Mouse (Mus musculus): ENCODE results near the gene Iqgap1. TPM values are rescaled to one million over a fixed set of nuclear protein-coding genes. Genes with fewer than 3 reads are reported as not detected.
"Not testable (repeated sequence)": the region's sequence is repeated elsewhere in the genome, so short reads cannot be mapped to it uniquely, and the experiment has no call there.

The Iqgap1 gene
- total RNA-seq, 2 experiments from 2014 or later = 40.5 to 43.2 TPM

DNA sequence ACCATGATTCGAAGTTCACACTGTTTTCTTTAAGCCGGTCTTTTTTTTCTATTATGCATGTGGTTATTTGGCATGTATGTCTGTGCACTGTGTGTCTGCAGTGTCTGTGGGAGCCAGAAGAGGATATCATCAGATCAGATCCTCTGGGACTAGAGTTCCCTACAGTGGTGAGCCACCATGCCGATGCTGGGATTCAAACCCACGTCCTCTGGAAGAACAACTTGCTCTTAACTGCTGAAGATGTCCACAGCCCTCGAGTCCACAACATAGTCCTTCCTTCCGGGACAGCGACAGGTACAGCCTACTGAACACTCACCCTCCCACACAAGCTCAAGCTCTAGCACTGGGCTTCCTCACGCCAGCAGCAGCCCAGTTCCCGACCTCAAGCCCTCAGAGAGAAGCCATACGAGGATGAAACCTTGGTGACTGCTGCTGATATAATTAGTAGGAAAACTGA is 50.3 kb downstream of the Iqgap1 start:
- no peak for DNase-seq
- intact Hi-C loops (cut with DNase I) = no loop called here

DNA sequence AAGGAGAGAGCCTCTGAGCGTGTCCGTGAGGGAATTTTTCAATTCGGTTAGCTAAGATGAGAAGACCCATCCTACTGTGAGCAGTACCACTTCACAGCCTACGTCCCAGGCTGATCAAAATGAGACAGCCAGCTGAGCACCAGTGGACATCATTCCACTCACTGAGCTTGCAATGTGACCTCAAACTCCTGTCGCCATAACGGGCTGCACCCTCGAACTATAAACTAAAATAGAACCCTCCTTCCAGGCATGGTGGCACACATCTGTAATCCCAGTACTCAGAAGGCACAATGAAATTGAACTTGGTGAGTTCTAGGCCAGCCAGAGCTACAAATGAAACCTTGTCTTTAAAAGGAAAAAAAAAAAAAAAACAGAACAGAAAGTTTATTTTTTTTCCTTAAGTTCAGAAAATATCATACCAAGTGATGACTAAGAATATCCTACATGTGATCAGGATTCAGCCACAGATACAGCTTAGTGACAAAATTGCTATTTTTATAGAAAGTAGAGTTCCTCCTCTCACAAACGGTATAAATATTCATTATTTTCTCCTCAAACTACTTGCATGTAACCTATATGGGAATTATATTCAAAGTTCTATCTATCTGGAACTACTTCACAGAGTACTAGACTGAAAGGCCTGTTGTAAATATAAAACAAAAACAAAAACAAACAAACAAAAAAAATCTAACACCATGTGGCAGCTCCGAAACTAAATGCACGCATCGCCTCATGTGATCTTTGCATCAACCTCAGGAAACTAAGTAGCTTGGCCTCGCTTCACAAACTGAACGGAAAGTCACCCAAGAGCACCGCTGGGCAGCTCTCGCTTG is 50.9 kb downstream of the Iqgap1 start:
- no peak for DNase-seq
- intact Hi-C loops (cut with DNase I) = no loop called here

DNA sequence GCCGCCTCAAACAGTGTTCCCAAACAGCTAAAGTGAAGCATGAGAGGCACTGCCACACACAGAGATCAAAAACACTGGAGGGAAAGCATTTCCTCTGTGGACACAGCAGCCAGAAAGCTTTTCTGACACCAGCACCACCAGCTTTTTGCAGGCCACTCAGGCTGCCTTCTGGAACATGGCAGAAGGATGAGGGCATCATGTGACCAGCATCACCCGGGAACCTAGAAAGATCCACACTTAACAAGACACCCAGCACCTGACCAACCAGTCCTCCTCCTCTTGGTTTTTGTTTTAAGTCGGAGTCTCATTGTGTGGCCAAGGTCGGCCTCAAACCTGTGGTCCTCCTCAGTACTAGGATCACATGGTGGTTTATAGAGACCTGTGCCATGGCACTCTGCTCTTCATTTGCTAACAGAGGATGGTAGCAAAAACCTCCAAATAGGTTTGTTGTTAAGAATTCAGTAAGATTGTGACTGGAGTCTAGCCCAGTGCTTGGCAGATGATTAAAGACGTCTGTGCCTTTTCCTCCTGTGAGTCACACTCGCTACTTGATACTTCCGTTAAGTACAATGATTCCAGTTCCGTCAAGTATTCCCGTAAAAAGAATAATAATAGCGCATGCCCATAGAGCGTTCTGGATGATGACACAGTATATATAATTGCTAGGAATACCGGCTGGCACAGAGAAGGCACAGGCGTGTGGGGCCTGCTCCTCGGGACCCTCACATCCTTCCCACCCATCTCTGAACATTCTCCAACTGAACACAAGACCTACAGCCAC is 51.8 kb downstream of the Iqgap1 start:
- intact Hi-C loops (cut with DNase I) = no loop called here
- peak in 1 of 2 experiments; percentile 49 for DNase-seq

DNA sequence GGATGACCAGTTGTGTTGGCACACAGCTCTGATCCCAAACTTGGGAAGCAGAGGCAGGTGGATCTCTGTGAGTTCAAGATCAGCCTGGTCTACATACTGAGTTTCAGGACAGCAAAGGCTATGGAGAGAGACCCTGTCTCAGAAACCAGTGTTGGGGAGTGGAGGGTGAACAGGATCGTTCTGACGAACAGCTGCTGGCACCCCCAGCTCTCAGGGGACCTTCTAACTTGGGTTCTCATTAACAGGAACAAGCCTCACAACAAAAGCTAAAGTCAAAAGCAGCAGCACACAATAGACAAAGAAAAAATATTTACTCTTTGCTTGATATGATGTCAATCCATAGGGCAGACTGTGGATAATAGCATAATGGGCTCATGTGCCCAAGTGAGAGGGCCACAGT is 55.3 kb downstream of the Iqgap1 start:
- intact Hi-C loops (cut with DNase I) = no loop called here
- no peak for DNase-seq

DNA sequence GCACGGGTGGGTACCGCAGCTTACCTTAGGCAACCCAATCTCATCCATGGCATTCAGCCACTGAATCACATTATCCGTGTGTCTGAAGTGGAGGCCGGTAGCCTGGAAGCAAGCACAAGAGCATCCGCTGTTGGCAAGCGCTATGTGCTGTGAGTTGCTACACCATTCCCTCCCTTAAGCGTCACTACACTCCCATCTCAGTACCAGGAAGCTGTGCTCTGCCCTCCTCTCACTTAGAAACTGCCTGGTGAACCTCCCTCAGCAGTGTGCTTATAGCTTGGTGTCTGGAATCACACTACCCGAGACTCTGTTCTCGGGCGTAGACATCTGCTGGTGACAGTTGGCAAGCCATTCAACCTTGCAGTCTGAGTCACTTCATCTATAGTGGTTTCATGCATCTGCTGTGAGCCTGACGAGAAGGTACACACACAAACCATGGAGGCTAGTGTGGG is 58.9 kb downstream of the Iqgap1 start:
- intact Hi-C loops (cut with DNase I) = no loop called here
- DNase-seq = no peak

DNA sequence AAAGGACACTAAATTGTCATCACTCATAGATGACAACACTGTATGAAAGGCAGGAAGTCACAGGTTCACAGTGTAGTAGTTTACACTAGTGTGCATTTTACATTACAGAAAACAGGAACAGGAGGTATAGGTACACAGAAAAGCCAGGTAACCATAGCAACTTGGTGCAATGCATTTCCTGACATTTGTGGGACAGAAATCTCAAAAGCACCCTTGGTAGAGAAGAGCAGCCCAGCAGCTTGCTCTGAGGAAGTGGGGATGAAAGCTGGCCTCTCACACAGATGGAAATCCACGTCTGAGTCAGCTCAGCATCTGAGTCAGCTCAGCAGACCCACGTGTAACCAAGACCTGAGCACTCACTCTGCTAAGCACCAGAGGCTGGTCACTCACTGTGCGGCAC is 59.7 kb downstream of the Iqgap1 start:
- intact Hi-C loops (cut with DNase I) = no loop called here
- no peak for DNase-seq

DNA sequence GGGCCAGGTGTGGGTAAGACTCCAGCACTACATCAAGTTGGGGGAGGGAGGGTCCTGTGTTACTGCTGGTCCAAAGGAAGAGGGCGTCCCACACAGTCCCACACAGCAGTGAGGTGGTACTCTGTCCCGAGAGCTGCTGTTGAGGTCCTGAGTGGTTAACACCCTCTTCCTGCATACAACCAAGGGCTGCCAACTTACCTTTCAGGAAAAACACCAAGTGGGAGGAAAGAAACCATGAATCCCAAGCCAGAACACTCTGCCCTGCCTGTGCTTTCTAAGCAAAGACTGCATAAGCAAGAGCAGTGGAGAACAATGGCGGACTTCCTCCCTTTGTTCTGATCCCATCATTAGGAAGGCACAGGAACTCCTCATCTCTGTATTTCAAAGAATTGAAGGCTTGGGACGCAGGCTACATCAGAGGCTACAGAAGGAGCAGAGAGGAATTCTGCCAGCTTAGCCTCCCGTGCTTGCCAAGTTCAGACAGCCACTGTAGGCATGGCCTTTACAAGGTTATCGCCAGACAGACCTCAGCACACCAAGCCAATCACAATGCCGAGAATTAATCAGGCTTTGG is 61.8 kb downstream of the Iqgap1 start:
- peak; percentile 43 to 48 for DNase-seq

DNA sequence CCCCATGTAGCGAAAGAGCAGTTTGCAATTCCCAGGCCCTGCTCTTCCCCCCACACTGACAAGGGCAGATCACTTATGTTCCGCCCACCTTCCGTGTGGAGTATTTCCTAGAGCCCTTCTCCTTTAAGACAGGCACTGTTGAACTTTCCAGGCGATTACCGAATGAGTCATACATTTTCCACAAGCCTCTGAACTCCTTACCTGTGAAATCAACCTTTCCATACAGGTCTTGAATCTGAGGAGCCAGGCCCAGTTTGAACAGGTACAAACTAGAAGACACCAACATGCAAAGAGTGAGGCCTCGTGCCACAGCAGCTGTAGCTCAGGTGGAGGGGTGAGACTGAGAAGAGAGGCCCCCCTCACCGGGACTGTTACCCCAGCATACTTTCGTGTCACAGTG is 63.5 kb downstream of the Iqgap1 start:
- DNase-seq = no peak
- intact Hi-C loops (cut with DNase I) = no loop called here

More for the DNA sequence above, 61.8 kb downstream of the Iqgap1 start:
- intact Hi-C loops (cut with DNase I) = no loop called here

DNA sequence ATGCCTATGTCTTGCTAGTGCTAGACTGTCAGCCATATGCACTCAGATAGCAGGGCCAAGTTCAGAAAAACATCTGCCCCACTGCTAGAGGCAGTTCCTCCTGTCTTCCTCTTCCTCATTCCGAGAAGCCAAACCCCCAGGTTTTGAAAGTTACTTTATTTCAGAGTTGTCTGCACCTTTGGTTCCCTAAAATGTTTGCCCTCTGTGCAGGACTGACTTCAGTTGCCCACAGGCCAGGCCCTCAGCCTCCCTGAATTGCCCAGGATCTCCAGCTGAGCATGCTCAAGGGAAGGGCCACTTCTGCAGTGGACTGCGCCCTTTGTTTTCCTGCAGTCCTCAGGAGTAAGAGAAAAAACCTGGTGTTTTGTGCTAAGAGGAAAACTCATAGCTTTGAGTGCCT is 71.7 kb downstream of the Iqgap1 start:
- intact Hi-C loops (cut with DNase I) = no loop called here
- DNase-seq = no peak

DNA sequence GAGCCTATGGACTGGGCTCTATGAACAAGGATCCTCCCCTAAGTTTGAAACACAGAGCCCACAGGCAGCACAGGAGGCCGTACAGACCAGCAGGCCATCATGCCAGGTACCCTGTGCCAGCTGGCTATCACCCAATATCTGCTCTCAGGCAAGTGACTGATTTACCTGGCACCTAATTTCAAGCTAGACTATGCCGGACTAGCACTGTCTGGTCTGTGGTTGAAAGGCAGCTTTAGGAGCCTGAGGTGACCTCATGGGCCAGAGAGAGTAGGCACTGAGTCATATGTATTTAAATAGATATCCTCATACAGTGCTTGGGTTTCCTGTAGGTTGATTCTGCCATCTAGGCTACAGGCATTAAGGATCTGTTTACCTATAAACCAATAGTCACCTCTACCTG is 72.2 kb downstream of the Iqgap1 start:
- intact Hi-C loops (cut with DNase I) = no loop called here
- no peak for DNase-seq

DNA sequence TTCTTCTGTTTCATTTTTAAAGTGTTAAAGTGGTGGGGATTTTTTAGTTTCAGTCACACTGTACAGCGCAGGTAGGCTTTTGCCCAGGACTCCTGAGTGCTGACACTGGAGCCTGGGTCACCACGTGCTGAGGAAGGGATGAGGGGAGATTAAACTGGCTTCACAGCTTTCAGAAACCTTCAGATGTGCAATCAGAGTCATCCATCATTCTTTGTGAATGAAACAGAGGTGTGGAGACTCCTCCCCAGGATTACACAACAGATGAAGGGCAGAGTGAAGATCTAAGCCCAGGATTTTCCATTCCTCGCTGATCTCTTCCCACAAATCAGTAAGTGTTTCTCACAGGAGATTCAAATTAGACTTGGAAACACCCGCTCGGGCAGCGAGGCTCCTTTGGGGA is 76.2 kb downstream of the Iqgap1 start:
- intact Hi-C loops (cut with DNase I) = no loop called here
- DNase-seq = no peak

DNA sequence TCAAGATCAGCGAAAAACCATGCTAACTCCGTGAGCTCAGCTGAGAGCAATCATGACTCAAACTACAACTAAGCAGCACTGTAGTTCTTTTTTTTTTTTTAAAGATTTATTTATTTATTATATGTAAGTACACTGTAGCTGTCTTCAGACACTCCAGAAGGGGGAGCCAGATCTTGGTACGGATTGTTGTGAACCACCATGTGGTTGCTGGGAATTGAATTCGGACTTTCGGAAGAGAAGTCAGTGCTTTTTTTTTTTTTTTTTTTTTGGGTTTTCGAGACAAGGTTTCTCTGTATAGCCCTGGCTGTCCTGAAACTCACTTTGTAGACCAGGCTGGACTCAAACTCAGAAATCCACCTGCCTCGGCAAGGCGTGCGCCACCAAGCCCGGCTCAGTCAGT is 76.7 kb downstream of the Iqgap1 start:
- DNase-seq; intact Hi-C loops (cut with DNase I): not testable (repeated sequence)

DNA sequence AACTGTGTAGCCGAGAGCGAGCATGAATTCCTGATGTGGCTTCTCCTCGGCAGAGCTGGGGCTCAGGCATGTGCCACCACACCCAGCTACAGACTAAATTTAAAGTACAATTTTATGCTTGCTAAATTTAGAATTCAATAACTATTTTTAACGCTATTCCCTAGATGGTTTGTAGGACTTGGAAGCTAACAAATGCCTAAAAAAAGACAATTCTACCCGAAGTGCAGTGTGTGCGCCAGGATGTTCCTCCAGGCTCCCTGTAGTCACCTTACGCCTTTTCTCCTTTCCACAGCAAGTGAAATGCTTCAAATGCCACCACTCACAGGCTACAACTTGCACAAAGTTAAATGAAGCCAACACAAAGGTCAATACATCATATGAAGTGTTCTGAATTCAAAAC is 78.4 kb downstream of the Iqgap1 start:
- intact Hi-C loops (cut with DNase I) = no loop called here
- DNase-seq = no peak

DNA sequence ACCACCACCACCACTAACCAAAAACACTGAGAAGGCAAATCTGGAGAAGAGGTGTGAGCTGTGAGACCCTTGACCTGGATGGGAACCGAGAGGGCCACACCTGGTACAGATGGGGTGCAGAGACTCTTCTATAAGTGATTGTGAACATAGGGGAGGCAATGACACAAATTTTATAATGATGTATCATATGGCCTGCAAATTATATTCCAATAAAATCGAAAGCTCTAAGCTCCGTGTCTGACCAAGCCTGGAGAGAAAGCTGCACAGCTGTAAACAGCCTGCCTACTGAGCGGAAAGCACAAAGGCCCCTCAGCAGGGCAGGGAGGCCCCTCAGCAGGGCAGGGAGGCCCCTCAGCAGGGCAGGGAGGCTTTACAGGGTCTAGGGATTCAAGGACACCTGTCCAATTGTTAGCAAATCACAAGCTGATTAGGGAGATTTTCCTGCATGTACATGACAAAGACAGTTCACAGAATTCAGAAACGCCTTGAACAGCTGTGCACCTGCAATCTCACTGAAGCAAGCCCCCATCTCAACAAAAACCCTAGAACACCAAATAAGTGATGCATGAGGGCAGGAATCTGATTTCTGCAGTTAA is 79.5 kb downstream of the Iqgap1 start:
- DNase-seq = no peak
- intact Hi-C loops (cut with DNase I) = no loop called here

DNA sequence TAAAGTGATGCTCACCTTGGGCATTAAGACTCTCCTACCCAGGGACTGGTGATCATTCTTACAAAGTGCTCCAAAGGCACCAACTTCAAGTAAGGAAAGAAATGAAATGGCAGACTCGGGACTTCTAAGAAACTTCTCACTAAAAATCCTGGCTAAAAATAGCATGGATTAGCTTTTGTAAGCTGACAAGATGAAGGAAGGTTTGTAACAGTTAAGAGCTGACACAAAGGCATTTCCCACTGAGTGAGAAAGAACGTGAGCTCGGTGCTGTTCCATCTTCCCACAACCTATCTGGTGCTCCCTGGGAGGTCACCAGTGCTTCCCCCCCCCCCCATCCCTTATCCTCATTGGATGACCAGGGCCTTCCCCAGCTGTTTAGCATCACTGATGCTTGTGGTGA is 80.0 kb downstream of the Iqgap1 start:
- intact Hi-C loops (cut with DNase I) = no loop called here
- DNase-seq = no peak

DNA sequence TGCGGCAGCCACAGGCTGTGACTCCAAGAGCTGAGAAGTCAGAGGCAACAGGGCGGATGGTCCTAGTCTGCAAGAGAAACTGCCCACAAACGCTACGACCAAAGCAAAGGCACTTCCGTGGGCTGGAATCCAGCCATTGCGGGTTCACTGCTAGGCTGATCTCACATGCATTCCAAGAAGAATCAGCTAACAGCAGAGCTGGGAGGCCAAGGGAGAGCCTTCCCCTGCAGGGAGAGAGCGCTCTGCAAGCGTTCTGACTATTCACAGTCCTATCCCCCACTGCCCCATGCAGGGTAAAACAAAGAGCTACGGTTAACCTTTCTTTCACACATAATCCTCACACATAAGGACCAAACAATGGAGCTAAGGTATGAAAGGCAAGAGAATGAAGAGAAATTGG is 80.5 kb downstream of the Iqgap1 start:
- no peak for DNase-seq
- intact Hi-C loops (cut with DNase I) = no loop called here

DNA sequence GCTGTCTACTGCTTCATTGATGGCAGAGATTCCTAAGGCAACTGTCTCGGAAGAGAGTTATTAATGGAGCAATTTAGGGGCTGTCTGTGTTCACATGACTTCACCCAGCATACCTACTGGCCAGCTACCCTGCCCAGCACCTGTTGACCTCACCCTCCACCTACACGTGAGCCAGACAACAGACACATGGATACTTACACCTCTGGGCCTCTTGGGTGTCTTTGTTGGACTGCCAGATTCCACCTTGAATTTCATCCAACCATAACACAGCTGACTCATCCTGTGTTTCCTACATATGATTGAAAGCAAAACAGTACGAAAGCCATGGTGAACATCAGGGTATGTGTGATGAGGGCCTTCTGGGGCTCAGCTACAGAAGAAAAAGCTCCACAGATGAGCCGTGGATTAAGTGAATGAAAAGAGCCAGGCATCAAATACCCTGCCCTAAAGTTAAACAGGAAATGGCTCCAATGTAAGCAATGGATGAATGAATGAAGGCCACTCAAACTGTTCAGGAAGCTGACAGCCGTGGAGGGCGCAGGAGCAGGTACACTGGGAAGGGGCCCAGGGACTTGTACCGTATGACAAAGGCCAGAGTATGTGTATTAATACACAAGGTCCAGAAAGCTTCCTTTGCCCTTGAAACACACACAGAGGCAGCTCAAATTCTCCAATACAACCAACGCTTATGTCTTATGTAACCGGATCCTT is 81.7 kb downstream of the Iqgap1 start:
- intact Hi-C loops (cut with DNase I) = loop anchor here (5.0 kb wide), 1 partner anchor 413 kb away; no protein-coding TSS in a partner anchor
- DNase-seq = no peak

DNA sequence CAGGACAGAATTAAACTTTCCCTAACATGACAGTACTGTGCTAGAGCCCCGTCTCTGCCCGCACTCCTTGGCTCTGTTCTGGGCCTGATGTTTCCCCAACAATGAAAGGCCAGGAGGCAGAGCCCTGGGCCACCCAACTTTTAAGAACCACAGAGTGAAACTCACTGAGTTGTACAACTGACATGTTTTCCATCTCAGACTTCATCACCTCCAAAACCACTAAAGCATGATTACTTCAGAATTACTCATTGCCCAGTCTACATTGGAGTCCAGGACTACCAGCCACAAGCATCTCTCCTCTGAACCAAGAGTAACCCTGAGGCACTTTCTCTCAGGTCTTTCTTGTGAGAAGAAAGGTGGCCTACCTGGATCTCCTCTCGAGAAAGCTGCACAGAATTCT is 83.1 kb downstream of the Iqgap1 start:
- intact Hi-C loops (cut with DNase I) = loop anchor here (5.0 kb wide), 1 partner anchor 415 kb away; no protein-coding TSS in a partner anchor

DNA sequence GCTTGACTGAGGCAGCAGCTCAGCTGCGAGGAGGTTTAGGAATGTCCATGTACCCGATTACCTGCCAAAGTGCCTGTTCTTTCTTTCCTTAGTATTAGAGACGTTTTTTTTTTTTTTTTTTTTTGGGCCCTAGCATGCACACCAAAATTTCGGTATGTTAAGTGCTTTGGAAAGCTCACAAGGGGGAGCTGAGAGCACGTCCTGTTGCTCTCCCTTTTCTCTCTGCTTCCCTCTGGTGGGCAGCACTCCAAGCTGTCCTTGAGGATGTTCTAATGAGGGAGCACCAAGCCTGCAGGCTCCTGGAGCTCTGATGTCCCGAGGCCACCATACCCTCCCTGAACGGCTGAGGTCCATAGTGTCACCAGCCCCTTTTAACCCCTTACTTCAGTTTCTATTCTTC is 84.8 kb downstream of the Iqgap1 start:
- intact Hi-C loops (cut with DNase I) = loop anchor here (1.0 to 5.0 kb wide), 3 partner anchors 62 to 416 kb away; no protein-coding TSS in a partner anchor
- DNase-seq = peak; percentile 77 to 80

More for the DNA sequence above, 83.1 kb downstream of the Iqgap1 start:
- no peak for DNase-seq

DNA sequence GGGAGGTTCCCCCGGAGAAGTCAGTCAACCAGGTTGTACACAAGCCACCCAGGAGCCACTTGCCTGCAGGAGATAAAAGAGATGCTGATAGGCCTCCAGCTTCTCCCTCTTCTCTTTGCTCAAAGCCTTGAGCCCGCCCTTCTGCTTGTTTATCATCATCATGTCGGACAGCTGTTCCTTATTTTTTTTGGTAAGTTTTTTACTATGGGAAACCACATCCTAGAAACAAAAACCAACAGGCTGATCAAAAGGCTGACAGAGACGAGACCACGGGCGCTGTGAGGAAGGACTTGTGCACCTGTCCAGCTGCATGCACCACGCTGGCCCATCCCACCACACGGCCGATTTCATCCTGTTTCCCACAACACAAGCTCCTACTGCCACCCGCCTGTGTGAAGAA is 89.6 kb downstream of the Iqgap1 start:
- intact Hi-C loops (cut with DNase I) = loop anchor here (10.0 kb wide), 1 partner anchor 309 kb away; no protein-coding TSS in a partner anchor

More for the DNA sequence above, 89.6 kb downstream of the Iqgap1 start:
- DNase-seq = no peak
